Comparison of ENCODE assay signal across 19 mouse cellular contexts in genomic region chr1:37846878-37847277, GRCm38 (mm10).
"Had no signal": no experiment of that assay in that cellular context is flagged by ENCODE, and none has a peak within 500 bp of the region (broad histone marks: within the 10 kb centered on the region; RNA-seq: fewer than 3 reads in every experiment).

No protein-coding gene starts in this region.

- H3K4me1 ChIP-seq: midbrain, embryonic 10.5 days; midbrain, embryonic 12.5 days; neural tube, embryonic 15.5 days; stomach, embryonic 15.5 days had no signal

- ATAC-seq: midbrain, embryonic 16.5 days had no signal

- H3K27me3 ChIP-seq: midbrain, embryonic 12.5 days; neural tube, embryonic 13.5 days; neural tube, embryonic 15.5 days; stomach, embryonic 15.5 days had no signal

- H3K4me3 ChIP-seq: midbrain, embryonic 10.5 days; midbrain, embryonic 12.5 days; myocyte; neural tube, embryonic 13.5 days; neural tube, embryonic 15.5 days; stomach, embryonic 15.5 days had no signal

- H3K9me3 ChIP-seq: midbrain, embryonic 10.5 days; midbrain, embryonic 12.5 days; neural tube, embryonic 13.5 days; neural tube, embryonic 15.5 days; stomach, embryonic 15.5 days had no signal

- DNase-seq: lung, adult 18-20 months; lung, embryonic 14.5 days; lung, postnatal 10 days; lung, postnatal 36 days; midbrain, embryonic 14.5 days; retina, postnatal 1 day; right cerebral cortex, adult 18-20 months; right cerebral cortex, postnatal 14 days; thymus, adult 2 months; thymus, postnatal 25 days; thymus, postnatal 4 days had no signal

- H3K9ac ChIP-seq: lung, embryonic 14.5 days; midbrain, embryonic 12.5 days; neural tube, embryonic 13.5 days; neural tube, embryonic 15.5 days; stomach, embryonic 15.5 days had no signal

- H3K4me2 ChIP-seq: lung, embryonic 14.5 days; midbrain, embryonic 12.5 days; neural tube, embryonic 13.5 days; neural tube, embryonic 15.5 days; stomach, embryonic 15.5 days had no signal

- H3K27ac ChIP-seq: midbrain, embryonic 10.5 days; midbrain, embryonic 12.5 days; neural tube, embryonic 13.5 days; neural tube, embryonic 15.5 days; stomach, embryonic 15.5 days; stomach, postnatal 0 days had no signal

- H3K36me3 ChIP-seq: midbrain, embryonic 10.5 days; neural tube, embryonic 13.5 days; neural tube, embryonic 15.5 days; stomach, embryonic 15.5 days had no signal
